Mouse (Mus musculus) limb, embryonic 14.5 days (tissue): Measurements from ENCODE around the gene Slc25a21. TPM values are rescaled to one million over a fixed set of nuclear protein-coding genes. Genes with fewer than 3 reads are reported as not detected.
A peak's percentile ranks its signal among the peaks of the same experiment; 100 is the strongest.

Experiments
- ATAC-seq: fragments of 200-750 bp; cut with Nextera tagmentation; 2 replicates; pipeline ENCODE4 v1.8.0; 2017; ENCODE audit warnings: low read depth, moderate number of reproducible peaks, moderate TSS enrichment; ENCODE audit not compliant: low FRiP score
- DNase-seq: peaks from one replicate; pipeline ENCODE4 v3.0.0-alpha.2; 2015; ENCODE audit warnings: low spot score
- H3K27ac ChIP-seq: fragments of 300-500 bp; sonication (generic); replicated peaks from 2 replicates; pipeline ENCODE4 v1.5.1; 2014; ENCODE audit warnings: low read depth, mild to moderate bottlenecking, low read length, moderate library complexity, mixed read lengths
- H3K27me3 ChIP-seq: fragments of 300-500 bp; sonication (generic); 2 replicates; pipeline ENCODE4 v1.6.1; 2014; ENCODE audit warnings: low read length, mixed read lengths; ENCODE audit not compliant: control insufficient read depth, insufficient read depth
- H3K36me3 ChIP-seq: fragments of 300-500 bp; sonication (generic); 2 replicates; pipeline ENCODE4 v1.6.1; 2014; ENCODE audit warnings: mild to moderate bottlenecking, low read length, moderate library complexity, mixed read lengths; ENCODE audit not compliant: control insufficient read depth, insufficient read depth
- H3K4me1 ChIP-seq: fragments of 300-500 bp; sonication (generic); 2 replicates; pipeline ENCODE4 v1.6.1; 2014; ENCODE audit warnings: antibody characterized with exemption, low read length, mixed read lengths; ENCODE audit not compliant: control insufficient read depth, insufficient read depth
- H3K4me2 ChIP-seq: fragments of 300-500 bp; sonication (generic); replicated peaks from 2 replicates; pipeline ENCODE4 v1.6.1; 2014; ENCODE audit warnings: low read depth, mild to moderate bottlenecking, low read length, moderate library complexity; ENCODE audit not compliant: severe bottlenecking
- H3K4me3 ChIP-seq: fragments of 300-500 bp; sonication (generic); replicated peaks from 2 replicates; pipeline ENCODE4 v1.5.1; 2014; ENCODE audit warnings: low read length
- H3K9ac ChIP-seq: fragments of 300-500 bp; sonication (generic); 2 replicates; pipeline ENCODE4 v1.6.1; 2014; ENCODE audit warnings: mild to moderate bottlenecking, low read depth, low read length, moderate library complexity; ENCODE audit not compliant: severe bottlenecking
- H3K9me3 ChIP-seq: fragments of 300-500 bp; sonication (generic); 2 replicates; pipeline ENCODE4 v1.6.1; 2016; ENCODE audit warnings: low read length; ENCODE audit not compliant: control insufficient read depth
- POLR2A ChIP-seq: fragments of 200-500 bp; IDR thresholded peaks from 2 replicates; pipeline ENCODE4 v1.8.0; 2012; ENCODE audit warnings: inconsistent platforms, mild to moderate bottlenecking, moderate library complexity, borderline replicate concordance; ENCODE audit not compliant: insufficient read depth, insufficient read length; ENCODE audit errors: extremely low read depth
- WGBS: fragments of 180-500 bp; shearing (Covaris S2); extraction: QIAGEN DNeasy Blood & Tissue Kit; methylation state at CpG from one replicate; pipeline ENCODE4 v1.1.7; 2014; 5-methylcytosine and 5-hydroxymethylcytosine counted together
- polyA plus RNA-seq, 2 experiments: library from polyadenylated mRNA; depleted of rRNA in 1 of 2; stranded (reverse) in 1 of 2; unstranded in 1 of 2; fragments of >200 nt; fragmentation: Nextera tagmentation in 1 of 2; extraction: Ambion mirVana in 1 of 2; gene quantifications; 2 replicates each; pipeline versions ENCODE4 v1.2.1 to v1.2.3; 2012 to 2014

Gene Slc25a21
- polyA plus RNA-seq, 2 experiments: 0.24 to 0.45 TPM

- no peak overlapping the region for H3K4me2 ChIP-seq
- no peaks in the 10 kb centered on the region for H3K36me3 ChIP-seq
- TF ChIP-seq POLR2A: no peak
- H3K9ac ChIP-seq: no peak overlapping the region
- ATAC-seq (no peak), DNase-seq (peak; percentile 45)
- H3K4me1 ChIP-seq: peaks cover 25% of the 10 kb centered on the region
- no peaks in the 10 kb centered on the region for H3K27me3 ChIP-seq
- WGBS: 31% methylated on average over 2 of the region's 2 CpGs
- H3K9me3 ChIP-seq: no peaks in the 10 kb centered on the region
- H3K4me3 ChIP-seq: no peak overlapping the region
- H3K27ac ChIP-seq: no peak overlapping the region
Observed at GRCm38 (mm10) chr12:56822122-56822521, 375.1 kb downstream of the Slc25a21 start.

- no peak for ATAC-seq
- H3K4me3 ChIP-seq: no peak overlapping the region
- H3K27me3 ChIP-seq: no peaks in the 10 kb centered on the region
- H3K27ac ChIP-seq: no peak overlapping the region
- no peak overlapping the region for H3K4me2 ChIP-seq
- TF ChIP-seq POLR2A: no peak
- H3K9ac ChIP-seq: no peak overlapping the region
- H3K4me1 ChIP-seq: peaks cover 25% of the 10 kb centered on the region
- no peaks in the 10 kb centered on the region for H3K36me3 ChIP-seq
- H3K9me3 ChIP-seq: no peaks in the 10 kb centered on the region
- no peak for DNase-seq
- 85% methylated on average over 2 of the region's 2 CpGs for WGBS
Observed at GRCm38 (mm10) chr12:56820604-56821003, 376.7 kb downstream of the Slc25a21 start.

GRCm38 (mm10) chr12:56807483-56807882 lies 389.8 kb downstream of the Slc25a21 start:
- H3K4me2 ChIP-seq: no peak overlapping the region
- no peaks in the 10 kb centered on the region for H3K9me3 ChIP-seq
- H3K4me3 ChIP-seq: no peak overlapping the region
- no peak for DNase-seq
- no peaks in the 10 kb centered on the region for H3K36me3 ChIP-seq
- H3K4me1 ChIP-seq: no peaks in the 10 kb centered on the region
- no peaks in the 10 kb centered on the region for H3K27me3 ChIP-seq
- no peak for ATAC-seq
- no peak overlapping the region for H3K27ac ChIP-seq
- no peak for TF ChIP-seq POLR2A
- no peak overlapping the region for H3K9ac ChIP-seq
- WGBS: 79% methylated on average over 2 of the region's 2 CpGs

- H3K9ac ChIP-seq: no peak overlapping the region
- no peaks in the 10 kb centered on the region for H3K36me3 ChIP-seq
- no peaks in the 10 kb centered on the region for H3K9me3 ChIP-seq
- ATAC-seq (no peak), DNase-seq (no peak)
- no peak overlapping the region for H3K4me2 ChIP-seq
- no peak for TF ChIP-seq POLR2A
- no peaks in the 10 kb centered on the region for H3K27me3 ChIP-seq
- no peak overlapping the region for H3K27ac ChIP-seq
- WGBS: 82% methylated on average over 2 of the region's 2 CpGs
- no peak overlapping the region for H3K4me3 ChIP-seq
- H3K4me1 ChIP-seq: no peaks in the 10 kb centered on the region
Observed at GRCm38 (mm10) chr12:56807078-56807477, 390.2 kb downstream of the Slc25a21 start.

GRCm38 (mm10) chr12:56804487-56804886 lies 392.8 kb downstream of the Slc25a21 start:
- Histone ChIP-seq H3K4me1 (no peaks in the 10 kb centered on the region), H3K9me3 (no peaks in the 10 kb centered on the region), H3K27me3 (no peaks in the 10 kb centered on the region), H3K36me3 (no peaks in the 10 kb centered on the region), H3K4me3 (no peak overlapping the region), H3K27ac (no peak overlapping the region), H3K4me2 (no peak overlapping the region), H3K9ac (no peak overlapping the region)
- no peak for TF ChIP-seq POLR2A
- no peak for ATAC-seq
- WGBS: 10% methylated on average over 3 of the region's 3 CpGs
- DNase-seq: no peak

- DNase-seq: no peak
- no peaks in the 10 kb centered on the region for H3K27me3 ChIP-seq
Observed at GRCm38 (mm10) chr12:56798641-56799415, 398.4 kb downstream of the Slc25a21 start.

More at GRCm38 (mm10) chr12:56798641-56799415, 398.4 kb downstream of the Slc25a21 start:
- Histone ChIP-seq H3K36me3 (no peaks in the 10 kb centered on the region), H3K9ac (no peak overlapping the region), H3K4me2 (no peak overlapping the region), H3K4me1 (no peaks in the 10 kb centered on the region), H3K9me3 (no peaks in the 10 kb centered on the region), H3K27ac (no peak overlapping the region), H3K4me3 (no peak overlapping the region)
- TF ChIP-seq POLR2A: no peak
- 79% methylated on average over 6 of the region's 6 CpGs for WGBS
- no peak for ATAC-seq
